Mouse (Mus musculus) neural tube, embryonic 15.5 days (tissue): ENCODE data around the gene Nedd8. TPM values are rescaled to one million over a fixed set of nuclear protein-coding genes. Genes with fewer than 3 reads are reported as not detected.

Source experiments
- ATAC-seq: fragments of 200-750 bp; cut with Nextera tagmentation; 2 replicates; pipeline ENCODE4 v1.8.0; 2017; ENCODE audit warnings: mild to moderate bottlenecking, moderate TSS enrichment, moderate library complexity; ENCODE audit not compliant: low FRiP score
- H3K27ac ChIP-seq: fragments of 300-500 bp; sonication (generic); replicated peaks from 2 replicates; pipeline ENCODE4 v1.5.1; 2015; ENCODE audit warnings: mild to moderate bottlenecking, inconsistent platforms
- H3K27me3 ChIP-seq: fragments of 300-500 bp; sonication (generic); replicated peaks from 2 replicates; pipeline ENCODE4 v1.6.1; 2015; ENCODE audit warnings: inconsistent platforms
- H3K36me3 ChIP-seq: fragments of 300-500 bp; sonication (generic); 2 replicates; pipeline ENCODE4 v1.6.1; 2015; ENCODE audit warnings: inconsistent platforms
- H3K4me1 ChIP-seq: fragments of 300-500 bp; sonication (generic); 2 replicates; pipeline ENCODE4 v1.6.1; 2015; ENCODE audit warnings: inconsistent platforms
- H3K4me2 ChIP-seq: fragments of 300-500 bp; sonication (generic); 2 replicates; pipeline ENCODE4 v1.6.1; 2015; ENCODE audit warnings: inconsistent platforms, mild to moderate bottlenecking, moderate library complexity
- H3K4me3 ChIP-seq: fragments of 300-500 bp; sonication (generic); replicated peaks from 2 replicates; pipeline ENCODE4 v1.5.1; 2015; ENCODE audit warnings: mild to moderate bottlenecking, inconsistent platforms
- H3K9ac ChIP-seq: fragments of 300-500 bp; sonication (generic); replicated peaks from 2 replicates; pipeline ENCODE4 v1.6.1; 2015; ENCODE audit warnings: mild to moderate bottlenecking, inconsistent platforms
- H3K9me3 ChIP-seq: fragments of 300-500 bp; sonication (generic); replicated peaks from 2 replicates; pipeline ENCODE4 v1.6.1; 2016; ENCODE audit warnings: inconsistent platforms
- WGBS: fragments of 180-500 bp; shearing (Covaris S2); methylation state at CpG from one replicate; pipeline ENCODE4 v1.1.7; 2015; ENCODE audit warnings: mixed read lengths; 5-methylcytosine and 5-hydroxymethylcytosine counted together
- polyA plus RNA-seq: library from polyadenylated mRNA; unstranded; fragments of >200 nt; fragmentation: Nextera tagmentation; extraction: Ambion mirVana; gene quantifications from 2 replicates; pipeline ENCODE4 v1.2.1, GENCODE M21; 2015

Gene Nedd8
- 590 and 594 TPM in 2 replicates for polyA plus RNA-seq

DNA sequence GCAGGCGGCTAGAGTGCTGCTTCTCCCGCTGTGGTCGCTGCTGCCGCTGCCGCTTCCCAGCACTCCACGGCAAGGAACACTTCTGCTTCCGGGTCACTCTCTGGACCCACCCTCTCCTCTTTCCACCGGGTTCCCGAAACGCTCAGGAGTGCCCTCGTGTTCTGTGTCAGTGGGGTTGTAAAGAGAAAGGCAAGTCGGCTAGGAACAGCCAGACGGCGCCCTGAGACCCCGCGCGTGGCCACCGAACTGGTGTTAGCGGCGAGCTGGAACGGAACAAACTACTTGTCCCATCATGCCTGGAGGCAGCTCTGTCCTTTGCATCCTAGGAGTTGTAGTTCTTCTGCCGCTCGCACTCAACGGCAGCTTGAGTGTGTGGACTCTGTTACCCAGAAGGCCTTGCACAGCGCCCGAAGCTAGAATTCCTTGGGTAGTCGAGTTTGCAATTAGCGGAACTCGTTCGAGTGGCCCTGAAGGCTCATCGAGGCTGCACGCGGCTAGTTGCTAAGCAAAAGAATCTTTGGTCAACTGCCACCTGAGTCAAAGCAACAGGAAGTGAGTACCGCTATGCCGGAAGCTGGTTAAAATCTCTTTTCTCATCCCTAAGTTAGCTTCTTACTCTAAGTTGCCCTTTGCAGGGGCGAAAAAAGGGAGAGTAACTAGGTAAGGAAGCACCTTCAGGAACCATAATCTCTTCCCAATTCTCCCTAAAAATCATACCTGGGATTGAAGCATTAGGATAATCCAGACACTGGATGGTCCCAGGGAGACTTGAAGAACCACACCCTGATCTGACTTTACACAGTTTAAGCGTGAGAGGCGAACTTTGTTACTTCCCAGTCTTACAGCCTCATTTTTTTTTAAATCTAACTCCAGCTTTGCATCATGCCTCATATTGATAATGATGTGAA, at the start of gene Nedd8, which contains the start of gene Gmpr2:
Nedd8 (minus strand) TSS at position 292 of the 908 bp plus-strand sequence.
Gmpr2 (plus strand) TSS at position 109 of the 908 bp plus-strand sequence.
- under 1% methylated on average over 38 of the region's 38 CpGs for WGBS
- Histone ChIP-seq H3K27ac (peak within 1 kb of the TSS; percentile 94), H3K9ac (peak within 1 kb of the TSS; percentile 70), H3K4me3 (peak within 1 kb of the TSS; percentile 92), H3K27me3 (no peaks in the 10 kb centered on the region), H3K4me1 (peaks cover 27% of the 10 kb centered on the region), H3K4me2 (peak within 1 kb of the TSS; percentile 91), H3K36me3 (peaks cover 19% of the 10 kb centered on the region), H3K9me3 (no peaks in the 10 kb centered on the region)
- peak; percentile 97 for ATAC-seq

DNA sequence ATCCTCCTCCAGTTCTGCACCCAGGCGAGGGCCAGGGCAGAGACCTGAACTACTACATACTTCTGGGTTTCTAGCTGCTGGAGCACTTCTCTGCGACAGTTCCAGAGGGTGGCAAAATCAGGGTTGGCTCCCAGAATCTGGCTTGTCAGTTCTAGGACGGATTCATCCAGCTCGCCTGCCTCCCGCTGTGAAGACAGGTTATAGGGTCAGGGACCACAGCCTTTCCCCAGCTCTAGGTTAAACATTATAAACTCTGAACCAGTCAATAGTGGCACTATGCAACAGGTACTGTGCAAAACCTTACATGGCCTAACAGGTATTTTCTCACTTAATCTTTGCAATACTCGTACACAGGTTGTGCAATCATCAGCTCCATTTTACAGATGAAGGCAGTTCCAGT, 49.2 kb upstream of the Nedd8 start:
- Histone ChIP-seq H3K27me3 (no peaks in the 10 kb centered on the region), H3K9ac (peak overlapping the region; percentile 75), H3K9me3 (no peaks in the 10 kb centered on the region), H3K4me2 (peak overlapping the region; percentile 79), H3K27ac (peak overlapping the region; percentile 88; the same call in 1 of the 2 replicates), H3K4me1 (peaks cover 16% of the 10 kb centered on the region), H3K36me3 (peaks cover 33% of the 10 kb centered on the region), H3K4me3 (peak overlapping the region; percentile 92)
- WGBS: 74% methylated on average over 6 of the region's 6 CpGs
- no peak for ATAC-seq

DNA sequence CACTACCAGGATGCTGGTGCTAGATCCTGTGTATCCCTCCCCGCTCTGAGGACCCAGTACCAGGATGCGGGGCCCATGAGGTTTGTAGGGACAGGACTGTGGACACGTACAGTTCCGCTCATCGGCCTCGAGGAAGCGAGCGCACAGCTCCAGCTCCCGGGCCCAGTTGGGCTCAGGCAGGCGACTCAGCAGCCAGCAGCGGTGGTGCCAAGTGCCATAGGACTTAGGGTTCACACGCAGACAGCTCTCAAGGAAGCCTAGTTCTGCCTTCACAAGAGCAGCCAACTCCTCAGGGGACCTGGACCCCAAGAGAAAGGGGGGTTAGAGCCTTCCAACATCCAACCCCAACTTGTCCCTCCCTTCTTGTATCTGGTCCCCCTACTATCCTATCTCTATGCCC, 48.7 kb upstream of the Nedd8 start:
- H3K36me3 ChIP-seq: peaks cover 34% of the 10 kb centered on the region
- peaks cover 16% of the 10 kb centered on the region for H3K4me1 ChIP-seq
- H3K9ac ChIP-seq: peak overlapping the region; percentile 75; the same call in 1 of the 2 replicates
- 94% methylated on average over 12 of the region's 12 CpGs for WGBS
- H3K27me3 ChIP-seq: no peaks in the 10 kb centered on the region
- no peak overlapping the region for H3K27ac ChIP-seq
- no peak for ATAC-seq
- peak overlapping the region; percentile 79 for H3K4me2 ChIP-seq
- peak overlapping the region; percentile 92; the same call in 1 of the 2 replicates for H3K4me3 ChIP-seq
- no peaks in the 10 kb centered on the region for H3K9me3 ChIP-seq

DNA sequence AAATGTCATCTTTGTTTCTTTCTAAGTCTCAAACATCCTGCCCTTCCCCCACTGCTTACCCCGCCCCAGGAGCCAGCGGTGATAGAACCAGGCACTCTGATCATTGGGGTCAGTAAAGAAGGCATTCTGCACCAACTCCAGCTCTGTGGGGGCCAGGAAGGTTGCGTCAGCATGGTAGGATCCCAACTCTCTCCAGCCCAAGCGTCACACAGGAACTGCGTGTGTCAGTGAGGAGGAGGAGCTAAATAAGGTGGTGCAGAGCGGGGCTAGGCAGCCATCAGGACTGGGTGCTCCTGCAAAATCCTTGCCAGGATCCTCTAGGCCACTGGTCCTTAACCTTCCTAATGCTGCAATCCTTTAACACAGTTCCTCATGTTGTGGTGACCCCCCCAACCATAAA, 47.8 kb upstream of the Nedd8 start:
- Histone ChIP-seq H3K4me1 (peaks cover 16% of the 10 kb centered on the region), H3K27ac (no peak overlapping the region), H3K27me3 (no peaks in the 10 kb centered on the region), H3K9me3 (no peaks in the 10 kb centered on the region), H3K4me2 (no peak overlapping the region), H3K4me3 (no peak overlapping the region), H3K36me3 (peaks cover 34% of the 10 kb centered on the region), H3K9ac (no peak overlapping the region)
- WGBS: 92% methylated on average over 6 of the region's 6 CpGs
- ATAC-seq: no peak

DNA sequence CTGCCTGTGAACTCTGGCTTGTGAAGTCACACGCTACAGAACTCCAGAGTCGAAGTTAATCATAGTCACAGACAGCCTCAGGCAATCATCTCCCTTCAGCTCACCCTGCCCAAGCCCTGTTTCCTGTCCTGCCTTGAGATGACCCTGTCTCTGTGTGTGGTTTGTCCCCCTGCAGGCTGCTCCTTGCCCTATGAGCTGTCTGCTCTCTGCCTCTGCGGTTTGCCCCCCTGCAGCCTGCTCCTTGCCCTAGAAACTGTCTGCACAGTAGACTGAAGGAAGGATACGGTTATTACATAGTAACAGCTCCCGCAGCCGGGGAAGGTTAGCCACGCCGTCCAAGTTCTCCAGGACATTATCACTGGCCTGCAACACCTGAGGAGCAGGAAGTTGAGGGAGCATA, 45.0 kb upstream of the Nedd8 start:
- H3K9ac ChIP-seq: no peak overlapping the region
- no peak for ATAC-seq
- H3K36me3 ChIP-seq: peaks cover 34% of the 10 kb centered on the region

DNA sequence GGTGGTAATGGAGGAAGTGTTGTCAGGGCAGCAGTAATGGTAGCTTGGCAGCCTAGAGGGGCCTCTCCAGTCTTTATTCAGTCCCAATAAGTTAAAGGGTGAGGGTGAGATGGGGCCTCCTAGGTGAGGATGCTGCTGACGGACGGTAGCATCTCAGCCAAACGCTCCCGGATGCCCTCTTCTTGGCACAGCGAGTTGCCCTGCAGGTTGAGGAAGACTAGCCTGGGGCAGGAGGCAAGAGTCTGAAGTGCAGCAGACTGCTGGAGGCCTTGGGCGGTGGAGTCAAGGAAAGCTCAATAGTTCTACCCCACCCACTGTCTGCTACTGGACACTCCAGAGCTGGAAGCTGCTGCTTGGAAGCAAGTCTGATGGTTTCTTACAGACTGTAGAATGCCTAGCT, 44.3 kb upstream of the Nedd8 start:
- no peak for ATAC-seq
- H3K4me1 ChIP-seq: peaks cover 8% of the 10 kb centered on the region
- H3K27me3 ChIP-seq: peaks cover 28% of the 10 kb centered on the region
- no peak overlapping the region for H3K9ac ChIP-seq
- H3K4me2 ChIP-seq: no peak overlapping the region
- H3K9me3 ChIP-seq: no peaks in the 10 kb centered on the region
- H3K27ac ChIP-seq: no peak overlapping the region
- H3K36me3 ChIP-seq: peaks cover 34% of the 10 kb centered on the region
- no peak overlapping the region for H3K4me3 ChIP-seq
- WGBS: 93% methylated on average over 6 of the region's 6 CpGs

More for the DNA sequence above, 45.0 kb upstream of the Nedd8 start:
- peaks cover 12% of the 10 kb centered on the region for H3K4me1 ChIP-seq
- no peaks in the 10 kb centered on the region for H3K9me3 ChIP-seq
- H3K4me3 ChIP-seq: no peak overlapping the region
- no peak overlapping the region for H3K27ac ChIP-seq
- peaks cover 24% of the 10 kb centered on the region for H3K27me3 ChIP-seq
- WGBS: 86% methylated on average over 8 of the region's 8 CpGs
- no peak overlapping the region for H3K4me2 ChIP-seq

DNA sequence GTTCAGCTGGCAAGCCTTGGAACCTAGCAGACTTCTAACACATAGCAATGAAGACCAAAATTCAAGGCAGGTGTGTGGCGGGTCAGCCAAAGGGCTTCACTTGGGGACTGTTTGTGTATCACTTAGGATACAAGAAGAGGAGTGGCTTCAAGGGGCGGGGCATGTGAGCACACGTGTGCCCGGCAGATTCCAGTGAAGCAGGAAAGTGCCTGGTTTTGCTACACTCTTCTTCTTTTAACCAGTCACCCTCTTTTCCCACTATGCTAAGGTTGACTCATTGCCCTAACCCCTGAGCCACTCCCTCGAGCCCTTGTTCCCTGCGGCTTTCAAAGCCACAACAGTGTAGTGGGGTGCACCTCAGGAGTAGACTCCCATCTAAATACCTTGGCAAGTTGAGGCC, 43.0 kb upstream of the Nedd8 start:
- H3K27ac ChIP-seq: no peak overlapping the region
- H3K9me3 ChIP-seq: no peaks in the 10 kb centered on the region
- H3K36me3 ChIP-seq: peaks cover 28% of the 10 kb centered on the region
- H3K4me2 ChIP-seq: no peak overlapping the region
- ATAC-seq: no peak
- no peak overlapping the region for H3K9ac ChIP-seq
- H3K4me3 ChIP-seq: no peak overlapping the region
- WGBS: 47% methylated on average over 6 of the region's 6 CpGs
- peaks cover 28% of the 10 kb centered on the region for H3K27me3 ChIP-seq
- no peaks in the 10 kb centered on the region for H3K4me1 ChIP-seq

DNA sequence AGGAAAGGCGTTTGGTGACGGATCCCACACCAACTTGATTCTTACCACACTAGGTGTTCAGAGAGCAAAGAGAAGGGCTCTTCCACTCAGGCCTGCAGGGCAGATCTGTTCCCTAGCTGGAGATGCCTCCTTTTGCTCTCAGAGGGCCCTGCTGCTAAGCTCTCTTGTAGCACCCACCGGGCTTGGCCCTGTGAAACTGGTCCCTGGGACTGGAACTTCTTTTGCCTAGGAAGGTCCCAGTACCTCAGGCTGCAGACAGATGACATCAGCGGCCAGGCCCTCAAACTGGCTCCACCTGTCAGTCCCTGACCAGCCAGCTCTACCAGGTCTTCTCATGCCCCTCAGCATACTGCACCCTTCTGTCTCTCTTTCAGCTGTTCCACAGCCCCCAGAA, 41.8 kb upstream of the Nedd8 start, which contains the start of gene Tgm1:
Tgm1 (minus strand) TSS at position 198 of the 394 bp plus-strand sequence.
- peaks cover 28% of the 10 kb centered on the region for H3K27me3 ChIP-seq
- H3K27ac ChIP-seq: no peak within 1 kb of the TSS
- no peak within 1 kb of the TSS for H3K9ac ChIP-seq
- ATAC-seq: no peak
- no peak within 1 kb of the TSS for H3K4me3 ChIP-seq
- H3K4me1 ChIP-seq: no peaks in the 10 kb centered on the region
- WGBS: 35% methylated on average over 4 of the region's 4 CpGs
- peak within 1 kb of the TSS; percentile 33 for H3K4me2 ChIP-seq
- H3K9me3 ChIP-seq: no peaks in the 10 kb centered on the region
- peaks cover 25% of the 10 kb centered on the region for H3K36me3 ChIP-seq

DNA sequence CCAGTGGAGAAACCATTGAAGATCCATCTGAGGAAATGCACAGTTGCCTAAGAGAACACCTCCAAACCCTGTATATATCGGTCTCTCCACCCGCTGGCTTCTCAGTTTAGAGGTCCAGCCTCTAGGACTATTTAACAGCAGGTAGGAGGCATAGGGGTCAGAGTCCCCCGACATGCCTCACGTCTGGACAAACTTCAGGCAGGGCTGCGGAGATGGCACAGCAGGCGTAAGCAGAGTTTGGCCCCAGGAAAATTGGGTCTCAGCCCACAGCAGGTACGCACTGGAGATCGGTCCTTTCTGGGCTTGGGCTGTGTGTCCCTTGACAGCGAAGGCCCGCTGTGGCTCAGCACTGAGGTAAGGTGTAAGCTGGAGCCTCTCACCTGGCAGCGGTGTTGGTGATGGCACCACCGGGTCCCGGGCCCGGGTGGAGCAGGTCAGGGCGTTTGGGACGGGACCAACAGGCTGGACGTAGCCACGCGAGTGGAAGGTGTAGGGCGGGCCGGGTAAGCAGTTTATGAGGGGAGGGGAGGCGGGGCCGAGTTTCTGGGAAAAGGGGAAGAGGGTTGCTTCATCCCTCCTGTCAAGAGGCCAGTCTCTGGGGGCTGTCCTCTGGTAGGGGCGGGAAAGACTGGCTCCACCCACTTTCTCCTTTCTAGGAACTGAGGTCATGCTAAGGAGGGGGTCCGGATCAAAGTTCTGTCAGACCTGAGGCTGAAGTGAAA, 41.2 kb upstream of the Nedd8 start:
- Histone ChIP-seq H3K27me3 (peaks cover 28% of the 10 kb centered on the region), H3K9ac (no peak overlapping the region), H3K4me1 (no peaks in the 10 kb centered on the region), H3K27ac (no peak overlapping the region), H3K4me2 (peak overlapping the region; percentile 33), H3K4me3 (no peak overlapping the region), H3K36me3 (peaks cover 20% of the 10 kb centered on the region), H3K9me3 (no peaks in the 10 kb centered on the region)
- WGBS: 15% methylated on average over 25 of the region's 25 CpGs
- ATAC-seq: no peak

DNA sequence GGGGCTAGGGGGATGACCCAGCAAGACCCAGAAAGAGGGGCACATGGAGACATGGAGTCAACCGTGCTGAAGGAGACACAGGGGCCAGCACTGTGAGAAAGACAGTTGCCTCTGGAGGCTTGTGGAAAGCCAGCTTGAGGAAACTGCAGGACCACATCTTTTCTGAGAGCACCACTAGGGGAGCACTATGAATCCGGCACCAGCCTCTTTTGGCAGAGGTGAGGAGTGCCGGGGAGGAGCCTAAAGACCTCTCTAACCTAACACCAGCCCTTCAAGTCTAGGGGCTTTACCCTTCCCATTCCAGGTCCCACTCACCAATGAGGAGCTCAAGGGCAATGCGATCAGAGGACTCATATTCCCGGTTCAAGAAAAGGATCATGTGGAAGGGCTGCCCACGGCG, 39.9 kb upstream of the Nedd8 start:
- Histone ChIP-seq H3K9me3 (no peaks in the 10 kb centered on the region), H3K27me3 (peaks cover 28% of the 10 kb centered on the region), H3K36me3 (peaks cover 8% of the 10 kb centered on the region), H3K27ac (no peak overlapping the region), H3K4me2 (no peak overlapping the region), H3K9ac (no peak overlapping the region), H3K4me3 (no peak overlapping the region), H3K4me1 (no peaks in the 10 kb centered on the region)
- no peak for ATAC-seq
- WGBS: 83% methylated on average over 7 of the region's 7 CpGs

DNA sequence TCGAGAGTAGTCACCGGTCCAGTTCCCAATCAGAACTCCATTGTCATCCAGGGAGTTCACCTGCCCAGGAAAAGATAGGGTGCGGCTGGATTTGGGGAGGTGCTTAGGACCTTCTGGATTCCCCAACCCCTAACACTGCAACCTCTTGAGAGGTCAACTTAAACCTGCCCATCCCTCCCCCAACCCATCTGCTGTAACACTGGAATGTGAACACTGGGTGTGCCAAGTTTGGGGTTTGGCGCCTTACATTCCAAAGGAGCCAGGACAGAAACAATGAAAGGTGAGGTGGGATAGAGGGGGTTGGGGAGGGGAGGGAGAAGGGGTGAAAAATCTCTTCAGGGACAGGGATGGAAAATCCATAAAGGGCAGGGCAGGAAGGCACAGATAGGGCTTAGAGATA, 37.6 kb upstream of the Nedd8 start:
- Histone ChIP-seq H3K4me2 (no peak overlapping the region), H3K27me3 (peaks cover 28% of the 10 kb centered on the region), H3K36me3 (no peaks in the 10 kb centered on the region), H3K4me1 (no peaks in the 10 kb centered on the region), H3K27ac (no peak overlapping the region), H3K9ac (no peak overlapping the region), H3K9me3 (no peaks in the 10 kb centered on the region), H3K4me3 (no peak overlapping the region)
- 91% methylated on average over 4 of the region's 4 CpGs for WGBS
- no peak for ATAC-seq
